Mouse (Mus musculus): ENCODE measurements around the gene Arhgap33. TPM values are rescaled to one million over a fixed set of nuclear protein-coding genes. Genes with fewer than 3 reads are reported as not detected.

Arhgap33 gene
- polyA plus RNA-seq, 1 experiment, result 7.8 TPM

DNA sequence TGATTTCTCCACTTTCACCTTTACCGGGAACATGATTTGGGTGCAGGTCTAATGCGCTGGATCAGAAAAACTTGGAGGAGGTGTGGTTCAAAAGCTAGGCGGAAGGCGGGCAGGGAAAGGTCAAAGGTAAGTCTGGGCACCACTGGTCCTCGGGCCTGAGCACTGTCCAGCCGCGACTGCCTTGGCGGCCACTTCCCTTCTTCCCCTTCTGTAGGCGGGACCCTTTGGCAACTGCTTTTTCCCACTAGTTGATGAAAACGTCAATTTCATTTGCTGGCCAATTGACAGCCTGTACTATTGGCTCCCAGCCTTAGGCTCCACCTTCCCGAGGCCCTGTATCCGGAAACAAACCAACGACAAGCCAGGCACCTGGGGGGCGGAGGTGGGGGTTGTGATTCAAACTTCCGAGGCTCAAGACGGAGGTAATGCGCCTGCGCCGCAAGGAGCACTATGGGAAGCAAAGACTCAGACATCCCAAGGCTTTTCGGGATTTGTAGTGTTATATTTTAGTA lies 24.6 kb upstream of the Arhgap33 start, which contains the start of gene Lin37:
TSS of gene Lin37 (minus strand) at position 396 of the 512 bp plus-strand sequence.
- Histone ChIP-seq H3K27ac (ENCODE audit: insufficient read depth, low read depth, low read length) (peak within 1 kb of the TSS; percentile 26), H3K27me3 (replicated peaks; ENCODE audit: control insufficient read depth, insufficient read depth, low read length) (no peaks in the 10 kb centered on the region), H3K4me1 (ENCODE audit: control insufficient read depth, insufficient read depth, low read length) (peaks cover 3% of the 10 kb centered on the region; the same call in 1 of the 2 replicates), H3K4me3 (ENCODE audit: insufficient read depth, low read depth, low read length) (peak within 1 kb of the TSS; percentile 64), H3K36me3 (ENCODE audit: control insufficient read depth, insufficient read depth, low read length) (no peaks in the 10 kb centered on the region)
- peak; percentile 100 for DNase-seq
- 2% methylated on average over 20 of the region's 20 CpGs for WGBS
- TF ChIP-seq CTCF (conservative IDR thresholded peaks at IDR 0.05; ENCODE audit: insufficient read depth, insufficient read length, low read depth, low read length) (no peak), POLR2A (IDR thresholded peaks at IDR 0.05; ENCODE audit: low read depth, low read length) (no peak)

DNA sequence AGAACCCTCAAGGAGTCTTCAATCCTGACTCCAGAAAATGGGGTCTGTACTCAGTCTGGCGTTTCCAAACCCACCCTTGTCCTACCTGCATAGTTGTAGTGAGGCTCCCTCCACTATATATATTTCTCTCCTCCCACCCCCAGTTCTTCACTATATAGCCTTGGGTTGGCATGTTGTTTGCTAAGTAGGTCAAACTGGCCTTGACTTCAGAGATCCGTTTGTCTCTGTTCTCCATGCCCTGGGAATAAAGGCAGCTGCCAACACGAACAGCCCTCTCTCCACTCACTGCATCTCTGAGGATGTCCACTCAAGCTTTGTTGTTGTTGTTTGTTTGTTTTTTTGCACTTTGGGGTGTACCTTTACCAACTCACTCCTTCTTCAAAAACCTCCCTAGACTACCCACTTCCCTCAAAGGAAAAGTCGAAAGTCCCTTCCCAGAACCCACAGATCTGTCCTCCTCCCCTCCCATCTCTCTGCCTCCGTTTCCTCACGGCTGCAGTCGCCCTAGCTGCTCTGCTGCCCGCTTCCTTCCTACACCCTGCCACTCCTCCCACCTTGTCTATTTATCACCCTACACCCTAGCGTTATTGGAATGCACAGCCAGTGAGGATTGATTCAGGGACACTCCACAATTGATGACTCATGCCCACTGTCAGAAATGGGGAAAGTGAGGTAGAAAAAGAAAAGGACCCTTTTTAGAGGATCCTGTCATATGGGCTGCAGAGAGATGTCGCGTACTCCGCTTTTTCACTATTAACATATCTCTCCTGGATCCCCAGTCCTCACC lies 24.0 kb upstream of the Arhgap33 start:
- TF ChIP-seq POLR2A (IDR thresholded peaks at IDR 0.05; ENCODE audit: low read depth, low read length), result no peak
- TF ChIP-seq CTCF (conservative IDR thresholded peaks at IDR 0.05; ENCODE audit: insufficient read depth, insufficient read length, low read depth, low read length), result no peak
- WGBS, result 6% methylated on average over 12 of the region's 12 CpGs
- Histone ChIP-seq H3K27me3 (replicated peaks; ENCODE audit: control insufficient read depth, insufficient read depth, low read length) (no peaks in the 10 kb centered on the region), H3K4me3 (ENCODE audit: insufficient read depth, low read depth, low read length) (peak overlapping the region; percentile 64), H3K4me1 (ENCODE audit: control insufficient read depth, insufficient read depth, low read length) (peaks cover under 1% of the 10 kb centered on the region; the same call in 1 of the 2 replicates), H3K36me3 (ENCODE audit: control insufficient read depth, insufficient read depth, low read length) (no peaks in the 10 kb centered on the region), H3K27ac (ENCODE audit: insufficient read depth, low read depth, low read length) (peak overlapping the region; percentile 26)
- no peak for DNase-seq

DNA sequence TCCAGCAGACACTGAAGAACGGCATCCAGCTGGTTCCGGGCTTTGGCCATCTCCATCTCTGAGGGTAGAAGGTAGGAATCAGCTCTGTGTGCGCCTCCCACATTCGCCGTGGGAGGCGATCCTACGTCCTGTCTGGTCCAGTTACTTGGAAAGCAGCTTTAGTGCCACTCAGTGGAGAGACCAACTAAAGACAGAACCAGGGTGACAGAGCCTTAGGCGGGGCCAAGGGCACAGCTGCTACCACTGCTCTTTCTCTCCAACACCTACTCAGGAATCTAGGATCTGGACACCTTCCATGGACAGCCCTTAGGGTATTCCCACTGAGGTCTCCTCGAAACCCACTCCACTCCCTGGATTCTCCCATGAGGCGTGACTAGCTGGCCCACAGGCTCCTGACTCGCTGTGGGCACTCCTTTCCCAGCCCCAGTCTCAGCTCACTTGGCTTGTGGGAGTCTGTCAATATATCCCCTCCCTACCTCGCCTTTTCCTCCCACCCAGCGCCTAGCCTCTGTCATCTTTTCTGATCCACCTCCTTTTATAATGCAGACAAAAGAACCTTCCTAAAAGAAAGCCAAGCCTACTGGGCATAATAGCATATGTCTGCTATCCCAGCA lies 23.1 kb upstream of the Arhgap33 start:
- H3K27ac ChIP-seq (ENCODE audit: insufficient read depth, low read depth, low read length), result no peak overlapping the region
- no peaks in the 10 kb centered on the region for H3K27me3 ChIP-seq (replicated peaks; ENCODE audit: control insufficient read depth, insufficient read depth, low read length)
- TF ChIP-seq POLR2A (IDR thresholded peaks at IDR 0.05; ENCODE audit: low read depth, low read length) (no peak), CTCF (conservative IDR thresholded peaks at IDR 0.05; ENCODE audit: insufficient read depth, insufficient read length, low read depth, low read length) (no peak)
- 80% methylated on average over 13 of the region's 13 CpGs for WGBS
- DNase-seq, result no peak
- no peaks in the 10 kb centered on the region; the same call in 1 of the 2 replicates for H3K4me1 ChIP-seq (ENCODE audit: control insufficient read depth, insufficient read depth, low read length)
- H3K4me3 ChIP-seq (ENCODE audit: insufficient read depth, low read depth, low read length), result no peak overlapping the region
- H3K36me3 ChIP-seq (ENCODE audit: control insufficient read depth, insufficient read depth, low read length), result no peaks in the 10 kb centered on the region

DNA sequence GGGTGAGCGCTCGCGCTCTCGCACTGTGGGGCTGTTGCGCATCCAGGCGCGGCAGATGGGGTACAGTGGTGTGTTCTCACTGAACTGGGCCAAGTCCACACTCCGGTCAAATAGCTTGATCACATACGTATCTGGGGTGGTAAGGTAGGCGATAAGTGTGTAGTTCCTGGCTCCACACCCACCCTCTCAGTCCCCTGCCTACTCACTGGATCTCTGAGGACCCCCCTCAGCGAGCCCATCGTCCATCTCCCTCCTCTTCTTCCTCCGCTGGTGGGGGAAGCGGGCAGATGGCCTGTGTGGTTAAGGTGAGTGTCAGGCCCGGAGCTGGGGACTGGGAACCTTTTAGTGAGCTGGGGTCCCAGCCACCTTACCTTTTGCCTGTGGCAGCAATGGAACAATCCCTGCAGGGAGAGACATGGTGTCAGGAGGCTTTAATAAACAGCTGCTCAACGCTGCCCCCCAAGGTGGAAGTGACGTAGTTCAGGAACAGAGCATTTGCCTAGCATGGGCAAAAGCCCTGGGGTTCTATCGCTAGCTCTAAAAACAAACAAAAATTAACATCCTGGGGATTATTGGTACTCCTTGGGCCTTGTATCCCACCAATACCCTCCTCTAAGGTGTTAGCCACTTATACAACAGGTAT lies 22.2 kb upstream of the Arhgap33 start:
- no peaks in the 10 kb centered on the region for H3K27me3 ChIP-seq (replicated peaks; ENCODE audit: control insufficient read depth, insufficient read depth, low read length)
- H3K36me3 ChIP-seq (ENCODE audit: control insufficient read depth, insufficient read depth, low read length), result no peaks in the 10 kb centered on the region
- H3K27ac ChIP-seq (ENCODE audit: insufficient read depth, low read depth, low read length), result no peak overlapping the region
- TF ChIP-seq CTCF (conservative IDR thresholded peaks at IDR 0.05; ENCODE audit: insufficient read depth, insufficient read length, low read depth, low read length) (peak; percentile 28; the same call in 1 of the 2 replicates), POLR2A (IDR thresholded peaks at IDR 0.05; ENCODE audit: low read depth, low read length) (no peak)
- no peak overlapping the region for H3K4me3 ChIP-seq (ENCODE audit: insufficient read depth, low read depth, low read length)
- DNase-seq, result no peak
- WGBS, result 94% methylated on average over 18 of the region's 18 CpGs
- no peaks in the 10 kb centered on the region; the same call in 1 of the 2 replicates for H3K4me1 ChIP-seq (ENCODE audit: control insufficient read depth, insufficient read depth, low read length)

DNA sequence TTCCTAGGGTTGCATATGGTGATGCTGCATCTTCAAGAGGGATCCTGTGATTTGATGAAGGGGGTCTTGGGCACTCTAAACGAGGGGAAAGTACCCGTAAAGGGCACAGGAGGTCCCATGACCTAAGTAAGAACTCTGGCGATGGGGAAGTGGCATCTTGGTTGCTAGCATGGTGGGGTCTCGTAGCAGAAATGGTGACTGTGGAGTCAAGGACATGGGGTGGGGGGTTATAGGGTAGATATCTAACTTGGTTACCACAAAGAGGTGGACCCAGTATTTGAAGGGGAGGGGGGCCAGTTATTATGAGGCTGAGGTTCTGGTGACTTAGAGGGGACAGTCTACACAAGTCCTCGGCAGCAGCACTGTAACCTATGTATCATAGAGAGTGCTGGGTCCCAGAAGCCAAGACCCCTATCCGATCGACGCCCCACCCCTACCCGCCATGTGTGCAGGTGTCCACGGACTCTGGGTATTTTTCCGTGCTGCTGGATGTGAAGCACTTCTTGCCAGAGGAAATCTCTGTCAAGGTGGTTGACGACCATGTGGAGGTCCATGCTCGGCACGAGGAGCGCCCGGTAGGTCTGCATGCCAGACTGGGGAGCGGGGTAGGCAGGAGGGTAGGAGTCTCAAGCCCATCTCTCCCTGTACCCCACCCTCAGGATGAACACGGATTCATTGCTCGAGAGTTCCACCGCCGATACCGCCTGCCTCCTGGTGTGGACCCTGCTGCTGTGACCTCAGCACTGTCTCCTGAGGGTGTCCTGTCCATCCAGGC lies 19.1 kb upstream of the Arhgap33 start:
- Histone ChIP-seq H3K4me3 (ENCODE audit: insufficient read depth, low read depth, low read length) (no peak overlapping the region), H3K4me1 (ENCODE audit: control insufficient read depth, insufficient read depth, low read length) (no peaks in the 10 kb centered on the region; the same call in 1 of the 2 replicates), H3K36me3 (ENCODE audit: control insufficient read depth, insufficient read depth, low read length) (no peaks in the 10 kb centered on the region), H3K27ac (ENCODE audit: insufficient read depth, low read depth, low read length) (no peak overlapping the region), H3K27me3 (replicated peaks; ENCODE audit: control insufficient read depth, insufficient read depth, low read length) (no peaks in the 10 kb centered on the region)
- TF ChIP-seq POLR2A (IDR thresholded peaks at IDR 0.05; ENCODE audit: low read depth, low read length) (no peak), CTCF (conservative IDR thresholded peaks at IDR 0.05; ENCODE audit: insufficient read depth, insufficient read length, low read depth, low read length) (no peak)
- DNase-seq, result no peak
- 82% methylated on average over 22 of the region's 22 CpGs for WGBS

DNA sequence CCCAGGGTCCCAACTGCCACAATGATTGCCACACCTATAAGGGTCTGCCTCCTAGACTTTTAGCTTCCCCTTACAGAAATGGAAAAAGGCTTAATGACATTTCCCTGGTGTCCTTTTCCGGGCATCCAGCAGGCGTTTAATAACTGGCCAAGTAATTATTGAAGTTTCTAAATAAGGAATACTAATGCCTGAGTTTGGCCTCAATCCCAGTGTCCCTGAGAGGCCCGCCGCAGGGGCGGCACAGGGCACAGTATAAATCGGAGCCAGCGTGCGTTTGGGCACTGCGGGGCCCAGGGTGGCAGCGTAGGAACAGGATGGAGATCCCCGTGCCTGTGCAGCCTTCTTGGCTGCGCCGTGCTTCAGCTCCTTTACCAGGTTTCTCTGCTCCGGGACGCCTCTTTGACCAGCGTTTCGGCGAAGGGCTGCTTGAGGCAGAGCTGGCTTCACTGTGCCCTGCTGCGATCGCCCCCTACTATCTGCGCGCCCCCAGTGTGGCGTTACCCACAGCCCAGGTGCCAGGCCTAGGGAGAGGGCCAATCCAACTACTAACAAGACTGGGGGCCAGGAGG lies 18.2 kb upstream of the Arhgap33 start:
- Histone ChIP-seq H3K4me1 (ENCODE audit: control insufficient read depth, insufficient read depth, low read length) (no peaks in the 10 kb centered on the region; the same call in 1 of the 2 replicates), H3K4me3 (ENCODE audit: insufficient read depth, low read depth, low read length) (peak overlapping the region; percentile 57), H3K27ac (ENCODE audit: insufficient read depth, low read depth, low read length) (peak overlapping the region; percentile 71), H3K27me3 (replicated peaks; ENCODE audit: control insufficient read depth, insufficient read depth, low read length) (no peaks in the 10 kb centered on the region), H3K36me3 (ENCODE audit: control insufficient read depth, insufficient read depth, low read length) (no peaks in the 10 kb centered on the region)
- DNase-seq, result peak; percentile 59
- TF ChIP-seq CTCF (conservative IDR thresholded peaks at IDR 0.05; ENCODE audit: insufficient read depth, insufficient read length, low read depth, low read length) (no peak), POLR2A (IDR thresholded peaks at IDR 0.05; ENCODE audit: low read depth, low read length) (no peak)
- under 1% methylated on average over 23 of the region's 23 CpGs for WGBS

Data from kidney, adult 2 months (tissue).